Mouse (Mus musculus) gonadal fat pad, adult 2 months (tissue): ENCODE results near the gene Zfp668. TPM values are rescaled to one million over a fixed set of nuclear protein-coding genes. Genes with fewer than 3 reads are reported as not detected.
A peak's percentile ranks its signal among the peaks of the same experiment; 100 is the strongest.
"Not testable (repeated sequence)": the region's sequence is repeated elsewhere in the genome, so short reads cannot be mapped to it uniquely, and the experiment has no call there.

Source experiments
- DNase-seq: peaks from one replicate; pipeline ENCODE4 v3.0.0-alpha.2; 2012; ENCODE audit warnings: low read depth
- polyA plus RNA-seq: library from polyadenylated mRNA; depleted of rRNA; stranded (reverse); fragments of >200 nt; gene quantifications from 2 replicates; pipeline ENCODE4 v1.2.3, GENCODE M21; 2012; rRNA removed

Gene Zfp668
- 5.9 and 8.2 TPM in 2 replicates for polyA plus RNA-seq

GRCm38 (mm10) chr7:127876467-127877348, at the start of gene Zfp668:
Gene Zfp668 (minus strand): TSS chr7:127876828.
- DNase-seq, result no peak

- DNase-seq, result no peak
Measured at GRCm38 (mm10) chr7:127926066-127926465, 49.4 kb upstream of the Zfp668 start.

GRCm38 (mm10) chr7:127925252-127925651, 48.6 kb upstream of the Zfp668 start:
- DNase-seq, result peak; percentile 96

GRCm38 (mm10) chr7:127923714-127924113, 47.1 kb upstream of the Zfp668 start:
- DNase-seq, result no peak

GRCm38 (mm10) chr7:127922451-127923275, 46.0 kb upstream of the Zfp668 start:
- DNase-seq, result no peak

- no peak for DNase-seq
Measured at GRCm38 (mm10) chr7:127921516-127921915, 44.9 kb upstream of the Zfp668 start.

- DNase-seq, result no peak
Measured at GRCm38 (mm10) chr7:127919290-127919689, 42.7 kb upstream of the Zfp668 start.

- DNase-seq, result no peak
Measured at GRCm38 (mm10) chr7:127918203-127918602, 41.6 kb upstream of the Zfp668 start.

GRCm38 (mm10) chr7:127915293-127915692, 38.7 kb upstream of the Zfp668 start:
- DNase-seq, result no peak

GRCm38 (mm10) chr7:127912938-127913337, 36.3 kb upstream of the Zfp668 start:
- DNase-seq, result no peak

- no peak for DNase-seq
Measured at GRCm38 (mm10) chr7:127912190-127912871, 35.7 kb upstream of the Zfp668 start, which contains the start of gene Kat8. Gene Kat8 (plus strand): TSS chr7:127912516.

- DNase-seq, result no peak
Measured at GRCm38 (mm10) chr7:127908656-127909055, 32.0 kb upstream of the Zfp668 start.

- DNase-seq, result no peak
Measured at GRCm38 (mm10) chr7:127907939-127908338, 31.3 kb upstream of the Zfp668 start.

- DNase-seq, result no peak
Measured at GRCm38 (mm10) chr7:127903971-127904796, 27.6 kb upstream of the Zfp668 start, which contains the start of gene Bckdk. Gene Bckdk (plus strand): TSS chr7:127904082.

- DNase-seq, result no peak
Measured at GRCm38 (mm10) chr7:127901772-127902171, 25.1 kb upstream of the Zfp668 start.

GRCm38 (mm10) chr7:127899997-127900396, 23.4 kb upstream of the Zfp668 start:
- DNase-seq, result no peak

- no peak for DNase-seq
Measured at GRCm38 (mm10) chr7:127898179-127898956, 21.7 kb upstream of the Zfp668 start.

- DNase-seq, result no peak
Measured at GRCm38 (mm10) chr7:127897542-127897941, 20.9 kb upstream of the Zfp668 start.

GRCm38 (mm10) chr7:127896384-127896783, 19.8 kb upstream of the Zfp668 start:
- DNase-seq, result no peak

GRCm38 (mm10) chr7:127895891-127896290, 19.3 kb upstream of the Zfp668 start:
- DNase-seq, result not testable (repeated sequence)
